Mouse (Mus musculus) NIH3T3 (cell line): ENCODE measurements at regions not wholly inside any gene's neighbourhood (a gene's known extent, or its start where the extent isn't known, plus 50 kb on each side); places are given as distances from the start of the nearest gene placed in this dataset.
"Not testable (repeated sequence)": the region's sequence is repeated elsewhere in the genome, so short reads cannot be mapped to it uniquely, and the experiment has no call there.

Experiments
- DNase-seq: peaks from one replicate; pipeline ENCODE4 v3.0.0-alpha.2; 2012; ENCODE audit warnings: low read depth

GRCm38 (mm10) chr8:34300331-34300903 lies 188.9 kb upstream of the Gm10131 start:
- DNase-seq: no peak

DNA sequence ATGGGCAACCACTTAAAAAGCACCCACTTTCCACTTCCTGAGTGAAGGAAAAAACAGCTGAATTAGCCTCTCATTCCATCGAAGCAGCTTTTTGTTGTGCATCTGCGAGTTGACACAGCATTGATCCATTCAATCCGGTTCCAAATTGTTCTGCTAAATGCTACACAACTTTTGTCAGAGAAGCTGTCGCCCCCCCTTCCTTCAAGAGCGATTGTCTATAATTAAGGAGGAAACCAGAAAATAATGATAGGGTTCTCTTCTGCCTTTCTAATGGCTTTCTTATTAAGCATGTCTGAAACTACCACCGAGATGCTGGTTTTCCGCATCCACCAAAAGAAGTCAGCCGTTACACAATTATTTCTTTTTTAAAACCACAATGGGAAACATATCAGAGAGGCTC lies 183.2 kb upstream of the Gm10131 start:
- no peak for DNase-seq

DNA sequence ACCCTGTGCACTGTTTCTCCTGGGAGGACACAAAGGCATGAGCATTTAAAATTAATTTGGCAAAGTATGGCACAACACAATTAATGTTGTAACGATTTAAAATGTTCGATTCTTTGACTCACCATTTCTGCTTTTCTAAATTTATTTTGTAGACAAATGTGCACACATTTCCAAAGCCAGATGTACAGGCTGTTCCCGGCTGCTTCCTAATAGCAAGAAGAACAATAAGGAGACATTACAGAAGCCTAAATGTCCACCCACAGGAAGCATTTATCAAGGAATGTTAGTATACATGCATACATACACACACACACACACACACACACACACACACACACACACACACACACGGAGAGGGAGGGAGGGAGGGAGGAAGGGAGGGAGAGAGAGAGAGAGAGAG lies 179.1 kb upstream of the Gm10131 start:
- DNase-seq: no peak

DNA sequence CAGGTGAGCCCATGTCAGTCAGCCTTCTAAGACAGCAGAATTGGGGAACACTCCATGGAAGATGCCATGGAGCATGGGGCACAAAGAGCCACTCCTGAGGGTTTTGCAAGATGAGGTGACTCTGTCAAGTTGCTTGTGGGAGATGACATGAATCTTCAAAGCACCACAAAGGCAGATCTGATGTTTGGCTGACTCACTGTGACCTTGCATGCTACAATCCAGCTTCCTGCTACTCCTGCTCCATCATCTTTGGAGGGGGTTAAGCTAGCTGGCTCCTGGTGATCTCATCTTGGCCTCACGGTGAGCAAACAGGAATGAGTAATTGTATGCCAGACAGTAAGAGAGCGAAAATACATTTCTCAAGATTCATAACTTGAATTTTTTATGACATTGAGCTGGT lies 176.3 kb upstream of the Gm10131 start:
- DNase-seq: peak; percentile 38

DNA sequence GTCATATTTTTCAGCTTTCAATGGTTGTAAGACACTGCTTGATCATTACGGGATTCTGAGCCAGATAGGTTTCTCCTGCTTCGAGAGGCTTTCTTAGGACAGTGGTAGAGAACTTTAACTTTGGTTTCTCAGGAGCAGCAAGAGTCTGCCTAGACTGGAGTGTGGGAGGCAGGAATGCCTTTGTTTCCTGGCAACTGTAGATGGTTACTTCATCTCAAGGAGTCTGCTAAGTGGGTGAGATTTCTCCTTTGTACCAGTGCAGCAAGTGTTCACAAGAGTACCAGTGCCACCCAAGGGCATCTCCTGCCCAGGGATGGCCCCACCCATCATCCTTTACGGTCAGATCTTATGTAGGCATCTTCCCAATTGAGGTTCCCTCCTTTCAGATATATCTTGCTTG lies 173.0 kb upstream of the Gm10131 start:
- DNase-seq: no peak

DNA sequence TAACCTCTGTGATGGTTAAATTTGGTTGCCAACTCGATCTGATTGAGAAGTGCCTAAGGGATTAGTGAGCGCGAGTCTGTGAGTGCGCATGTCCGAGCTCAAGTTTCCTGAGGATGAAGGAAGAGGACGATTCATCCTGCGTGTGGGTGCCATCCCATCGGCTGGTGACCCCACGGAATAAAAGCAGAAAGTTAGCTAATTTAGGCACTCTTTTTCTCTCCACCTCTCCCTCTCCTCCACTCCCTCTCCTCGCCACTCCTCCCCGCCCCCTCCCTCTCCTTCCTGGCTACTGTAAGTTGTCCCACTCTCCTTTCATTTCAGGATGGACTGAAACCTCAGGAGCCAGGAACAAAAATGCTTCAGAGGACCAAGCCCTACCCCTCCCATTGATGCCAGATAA lies 168.9 kb upstream of the Gm10131 start:
- no peak for DNase-seq

GRCm38 (mm10) chr8:34275977-34276660 lies 164.6 kb upstream of the Gm10131 start:
- DNase-seq: peak; percentile 71

DNA sequence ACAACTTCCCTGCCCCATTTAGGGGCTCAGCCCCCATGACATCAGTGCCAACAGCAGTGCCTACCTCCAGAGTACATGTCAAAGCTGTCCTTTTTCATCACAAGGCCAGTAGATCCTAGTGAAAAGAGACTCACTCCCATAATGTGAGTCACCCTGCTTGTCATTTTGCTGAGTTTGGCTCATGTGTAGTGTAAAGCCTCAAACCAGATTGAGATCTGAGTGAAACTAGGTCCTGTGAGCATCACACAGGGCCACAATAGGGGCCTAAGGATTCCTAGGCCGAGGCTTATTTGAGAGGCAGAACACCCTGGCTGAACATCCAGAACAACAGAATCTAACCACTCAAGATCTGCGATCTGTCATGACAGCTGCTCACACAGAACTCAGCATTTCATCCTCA lies 163.3 kb upstream of the Gm10131 start:
- not testable (repeated sequence) for DNase-seq

DNA sequence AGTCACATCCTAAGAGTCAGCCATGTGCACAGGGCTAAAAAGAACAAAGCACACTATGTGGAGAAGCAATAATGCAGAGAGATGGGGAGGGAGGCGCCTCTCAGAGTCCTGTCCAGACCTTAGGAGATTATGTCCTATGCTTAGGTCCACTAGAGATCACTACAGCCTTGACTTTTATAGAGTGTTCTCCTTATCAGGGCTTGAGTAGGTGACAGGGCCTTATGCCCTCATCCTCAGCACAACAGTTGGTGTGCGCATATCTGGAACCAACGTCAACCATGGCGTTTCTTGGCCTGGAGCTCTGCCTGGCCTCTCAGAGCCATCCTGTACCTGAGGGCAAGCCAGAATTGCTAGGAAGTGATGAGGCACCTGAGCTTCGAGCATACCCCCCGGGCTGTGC lies 162.6 kb upstream of the Gm10131 start:
- DNase-seq: no peak

GRCm38 (mm10) chr8:34269848-34270247 lies 158.3 kb upstream of the Gm10131 start:
- DNase-seq: no peak

GRCm38 (mm10) chr8:34268806-34269520 lies 157.4 kb upstream of the Gm10131 start:
- no peak for DNase-seq

DNA sequence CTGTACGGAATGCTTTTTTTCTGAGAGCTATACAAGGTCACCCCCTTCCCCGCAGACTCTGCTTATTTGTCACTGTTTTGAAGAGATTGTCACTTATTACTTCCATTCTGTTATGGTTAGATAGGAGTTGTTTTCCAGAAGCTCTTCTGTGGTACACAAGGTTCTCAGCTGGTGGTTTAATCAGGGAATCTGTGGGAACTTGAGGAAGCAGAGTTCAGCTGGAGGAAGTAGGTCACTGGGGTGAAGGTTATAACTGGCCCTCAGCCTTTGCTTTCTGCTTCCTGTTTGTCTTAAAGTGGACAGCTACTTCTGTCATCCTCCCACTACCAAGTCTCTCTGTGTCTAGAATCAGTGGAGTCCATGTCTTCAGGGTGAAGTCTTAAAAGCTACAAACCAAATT lies 143.4 kb upstream of the Gm10131 start:
- DNase-seq: no peak

- DNase-seq: no peak
Measured at GRCm38 (mm10) chr8:34251934-34252333, 140.4 kb upstream of the Gm10131 start.

GRCm38 (mm10) chr8:34239346-34239900 lies 127.9 kb upstream of the Gm10131 start:
- no peak for DNase-seq

- no peak for DNase-seq
Measured at GRCm38 (mm10) chr8:34233705-34234104, 122.2 kb upstream of the Gm10131 start.

DNA sequence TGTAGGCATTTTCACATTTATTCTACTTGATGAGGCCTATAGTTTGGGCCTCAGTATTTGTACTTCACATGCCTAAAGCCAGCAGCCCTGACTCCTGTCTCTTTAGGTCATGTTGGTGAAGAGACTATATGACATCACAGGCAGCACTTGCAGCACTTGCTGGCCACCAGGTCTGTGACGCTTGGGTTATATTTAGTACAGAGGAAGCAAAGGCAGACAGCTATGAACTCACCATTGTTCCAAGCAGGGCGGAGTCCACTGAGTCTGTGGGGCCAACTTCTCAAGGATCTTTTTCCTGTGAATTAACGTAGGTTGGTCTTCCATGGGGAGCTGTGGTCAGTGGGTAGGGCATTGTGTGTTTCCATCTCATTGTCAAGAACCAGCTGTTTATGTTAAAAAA lies 117.9 kb upstream of the Gm10131 start:
- no peak for DNase-seq

GRCm38 (mm10) chr8:34225011-34225890 lies 113.7 kb upstream of the Gm10131 start:
- peak; percentile 5 for DNase-seq

- no peak for DNase-seq
Measured at GRCm38 (mm10) chr8:34222187-34222586, 110.7 kb upstream of the Gm10131 start.
